Mouse (Mus musculus): ENCODE results near the gene Anapc1.
"Not testable (repeated sequence)": the region's sequence is repeated elsewhere in the genome, so short reads cannot be mapped to it uniquely, and the experiment has no call there.

Gene Anapc1

DNA sequence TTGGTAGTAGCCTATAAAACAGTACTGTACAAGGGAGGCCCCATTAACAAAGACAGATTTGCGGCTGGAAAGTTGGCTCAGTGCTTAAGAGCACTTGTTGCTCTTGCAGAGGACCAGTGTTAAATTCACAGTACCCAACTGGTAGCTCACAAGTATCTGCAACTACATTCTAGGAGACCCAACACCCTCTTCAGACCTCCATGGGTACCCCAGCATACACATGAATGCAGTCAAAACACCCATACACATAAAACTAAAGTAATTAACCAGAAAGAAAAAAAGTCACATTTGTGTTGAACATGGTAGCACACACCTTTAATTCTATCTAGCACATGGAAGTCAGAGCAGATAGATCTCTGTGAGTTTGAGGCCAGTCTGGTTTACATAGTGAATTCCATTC lies 9.9 kb upstream of the Anapc1 start:
- DNase-seq (ENCODE audit: low read depth), result no peak

DNA sequence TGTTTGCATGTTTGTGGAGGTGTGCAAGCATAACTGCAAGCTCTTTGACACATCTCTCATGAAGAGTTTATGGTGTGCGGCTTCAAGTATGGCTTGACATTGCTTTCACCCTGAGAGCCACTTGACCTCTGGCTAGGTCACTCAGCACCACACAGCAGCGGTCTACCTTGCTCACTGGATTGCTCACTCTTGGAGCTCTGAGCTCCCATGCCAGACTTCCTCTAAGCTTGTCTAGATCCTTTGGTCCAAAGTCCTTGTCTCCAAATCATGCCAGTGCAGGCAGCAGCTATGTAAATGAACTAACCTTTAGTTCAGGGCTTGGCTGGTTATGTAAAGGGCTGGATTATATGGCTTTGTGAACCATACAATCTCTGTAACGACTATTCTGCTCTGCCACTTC lies 9.2 kb upstream of the Anapc1 start:
- DNase-seq (ENCODE audit: low read depth), result no peak

GRCm38 (mm10) chr2:128694548-128694947 lies 7.4 kb upstream of the Anapc1 start:
- no peak for DNase-seq (ENCODE audit: low read depth)

DNA sequence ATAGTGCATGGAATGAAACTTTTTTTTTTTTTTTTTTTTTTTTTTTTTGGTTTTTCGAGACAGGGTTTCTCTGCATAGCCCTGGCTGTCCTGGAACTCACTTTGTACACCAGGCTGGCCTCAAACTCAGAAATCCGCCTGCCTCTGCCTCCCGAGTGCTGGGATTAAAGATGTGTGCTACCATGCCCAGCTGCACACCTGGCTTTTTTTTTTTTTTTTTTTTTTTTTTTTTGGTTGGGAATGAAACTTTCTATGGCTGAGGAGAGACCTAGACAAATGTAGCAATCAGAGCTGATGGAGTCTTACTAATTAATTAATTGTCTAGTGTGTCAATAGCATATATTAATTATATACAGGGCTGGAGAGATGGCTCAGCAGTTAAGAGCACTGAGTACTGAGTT lies 6.6 kb upstream of the Anapc1 start:
- not testable (repeated sequence) for DNase-seq (ENCODE audit: low read depth)

DNA sequence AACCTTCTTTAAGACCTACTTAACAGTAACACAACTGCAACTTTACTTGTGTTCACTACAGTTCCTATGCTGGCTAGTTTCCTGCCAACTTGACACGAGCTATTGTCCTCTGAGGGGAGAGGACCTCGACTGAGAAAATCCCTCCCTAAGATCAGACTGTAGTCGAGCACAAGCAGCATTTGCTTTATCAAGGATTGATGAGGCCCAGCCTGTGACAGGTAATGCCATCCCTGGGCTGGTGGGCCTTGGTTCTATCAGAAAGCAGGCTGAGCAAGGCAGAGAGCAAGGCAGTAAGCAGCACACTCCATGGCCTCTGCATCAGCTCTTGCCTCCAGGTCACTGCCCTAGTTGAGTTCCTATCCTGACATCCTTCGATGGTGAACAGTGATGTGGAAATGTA lies 6.0 kb upstream of the Anapc1 start:
- no peak for DNase-seq (ENCODE audit: low read depth)

GRCm38 (mm10) chr2:128692771-128693170 lies 5.6 kb upstream of the Anapc1 start:
- DNase-seq (ENCODE audit: low read depth), result no peak

DNA sequence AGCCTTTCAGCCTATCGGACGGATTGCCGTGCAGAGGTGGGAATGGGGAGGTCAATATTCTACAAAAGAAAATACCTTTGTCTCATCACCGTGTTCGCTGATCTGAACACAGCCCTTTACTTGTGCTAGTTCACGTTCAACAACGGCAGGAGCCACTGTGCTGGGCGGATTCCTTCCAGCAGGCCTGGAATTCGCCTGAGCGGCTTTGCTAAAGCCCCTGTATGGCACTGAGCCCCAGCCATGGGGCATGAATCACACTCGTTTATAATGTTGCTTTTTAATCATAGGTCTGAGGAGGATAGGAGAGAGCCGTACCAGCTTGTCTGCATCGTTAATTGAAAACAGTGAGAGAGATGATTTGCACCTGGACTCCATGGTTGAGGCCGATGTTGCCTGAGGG lies 5.1 kb upstream of the Anapc1 start:
- DNase-seq (ENCODE audit: low read depth), result no peak

DNA sequence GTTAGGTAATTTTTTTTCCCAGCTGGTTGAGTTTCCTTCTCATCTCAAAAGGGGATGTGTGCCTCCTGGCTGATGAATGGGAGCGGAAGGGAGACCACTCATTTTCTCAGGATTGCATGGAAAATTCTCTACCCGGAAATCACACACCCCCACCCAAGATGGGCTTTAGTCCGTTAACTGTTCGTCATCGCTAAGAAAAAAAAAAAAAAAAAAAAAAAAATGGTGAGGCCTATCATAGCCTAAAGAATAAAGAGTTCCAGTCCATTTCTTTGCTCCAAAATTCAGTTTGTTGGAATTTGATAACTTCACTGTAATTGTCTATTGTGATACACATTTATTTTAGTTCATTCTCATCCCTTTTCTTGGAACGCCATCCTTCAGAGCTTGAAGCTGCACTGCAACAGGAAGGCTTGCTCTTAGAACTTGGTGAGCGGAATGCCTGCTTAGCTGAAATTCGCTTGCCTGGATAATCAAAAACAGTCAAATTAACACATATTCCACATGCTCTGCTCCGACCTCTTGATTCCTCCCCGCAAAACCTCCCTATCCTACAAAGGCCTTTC lies 448 bp upstream of the Anapc1 start:
- DNase-seq (ENCODE audit: low read depth), result peak; percentile 21

GRCm38 (mm10) chr2:128680661-128681060 lies 6.5 kb downstream of the Anapc1 start:
- no peak for DNase-seq (ENCODE audit: low read depth)

GRCm38 (mm10) chr2:128620578-128620977 lies 66.6 kb downstream of the Anapc1 start:
- DNase-seq (ENCODE audit: low read depth), result no peak

GRCm38 (mm10) chr2:128615366-128615765 lies 71.8 kb downstream of the Anapc1 start:
- DNase-seq (ENCODE audit: low read depth), result no peak

DNA sequence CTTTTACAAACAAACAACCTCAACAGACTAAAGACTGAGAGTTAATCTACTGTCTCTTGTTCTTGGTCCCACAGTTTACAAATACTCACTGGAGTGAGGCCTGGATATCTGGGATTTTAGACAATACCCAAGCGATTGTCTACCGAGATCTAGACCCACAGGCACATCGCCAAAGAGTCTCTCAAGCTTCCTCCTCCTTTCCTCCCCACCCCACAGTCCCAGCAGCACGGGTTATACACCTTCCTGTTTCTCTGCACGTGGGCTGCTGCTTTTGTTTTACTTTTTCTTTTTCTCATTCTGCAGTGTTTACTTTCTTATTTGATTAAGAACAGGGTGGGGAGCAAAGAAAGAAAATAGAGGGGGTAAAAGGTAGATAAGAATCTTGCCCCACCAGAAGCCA lies 73.8 kb downstream of the Anapc1 start:
- DNase-seq (ENCODE audit: low read depth), result no peak

GRCm38 (mm10) chr2:128612275-128612674 lies 74.9 kb downstream of the Anapc1 start:
- no peak for DNase-seq (ENCODE audit: low read depth)

GRCm38 (mm10) chr2:128611178-128611577 lies 76.0 kb downstream of the Anapc1 start:
- no peak for DNase-seq (ENCODE audit: low read depth)

DNA sequence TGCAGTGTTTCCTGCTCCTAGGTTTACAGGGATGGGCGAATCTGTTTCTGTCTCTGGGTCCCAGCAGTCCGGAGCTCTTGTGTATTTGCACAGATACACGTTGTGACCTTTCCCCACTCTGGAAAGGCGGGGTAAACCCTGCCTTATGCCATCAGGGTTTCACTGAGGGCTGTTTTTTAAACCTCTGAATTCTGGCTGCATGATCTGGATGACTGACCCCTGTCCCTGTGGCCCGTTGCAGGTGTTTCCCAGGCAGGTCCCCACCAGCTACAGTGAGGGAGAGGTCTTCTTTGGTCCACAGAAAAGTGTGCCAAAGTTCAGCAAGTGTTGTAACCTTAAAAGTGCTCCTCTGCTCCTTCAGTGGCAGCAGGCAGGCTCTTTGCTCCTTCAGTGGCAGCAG lies 77.9 kb downstream of the Anapc1 start:
- DNase-seq (ENCODE audit: low read depth), result no peak

DNA sequence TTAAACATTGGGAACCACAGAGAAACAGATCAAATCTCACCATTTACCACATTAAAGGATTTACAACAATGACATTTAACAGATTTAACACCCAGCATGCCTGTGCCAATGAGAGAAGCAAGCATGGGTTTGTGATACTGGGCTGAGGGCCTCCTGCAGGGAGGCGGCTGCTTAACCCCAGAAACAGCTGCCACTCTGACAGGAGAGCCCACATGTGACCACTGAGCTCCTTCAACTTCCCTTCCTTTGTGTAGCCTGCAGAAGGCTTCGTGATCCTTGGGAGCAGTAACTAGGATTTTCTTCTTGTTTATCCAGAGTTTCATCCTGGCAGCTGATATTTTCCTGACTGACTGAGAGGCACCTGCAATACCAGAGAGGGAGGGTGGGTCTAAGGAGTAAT lies 85.7 kb downstream of the Anapc1 start:
- no peak for DNase-seq (ENCODE audit: low read depth)

DNA sequence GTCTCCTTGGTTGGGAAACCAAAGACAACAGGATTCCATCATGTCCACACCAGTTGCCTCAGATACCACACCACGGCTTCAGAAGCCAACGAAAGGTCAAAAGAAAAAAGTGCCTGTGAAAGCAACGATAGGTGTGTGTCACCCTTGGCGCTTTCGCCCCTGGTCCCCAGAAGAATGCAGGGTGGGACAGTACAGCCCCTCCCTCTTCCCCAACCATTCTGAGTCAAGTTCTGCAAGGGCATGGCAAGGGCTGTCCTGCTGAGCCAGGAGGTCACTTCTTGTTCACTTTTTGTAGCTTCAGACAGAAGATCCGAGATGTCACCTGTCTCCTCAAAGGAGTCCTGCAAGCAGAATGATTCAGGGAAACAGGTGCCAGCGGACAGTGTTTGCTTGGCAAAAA lies 94.9 kb downstream of the Anapc1 start:
- no peak for DNase-seq (ENCODE audit: low read depth)

- no peak for DNase-seq (ENCODE audit: low read depth)
Observed at GRCm38 (mm10) chr2:128590909-128591308, 96.3 kb downstream of the Anapc1 start, which contains the start of gene Spdye4c. Gene Spdye4c, plus strand, starts transcription at chr2:128591209.

DNA sequence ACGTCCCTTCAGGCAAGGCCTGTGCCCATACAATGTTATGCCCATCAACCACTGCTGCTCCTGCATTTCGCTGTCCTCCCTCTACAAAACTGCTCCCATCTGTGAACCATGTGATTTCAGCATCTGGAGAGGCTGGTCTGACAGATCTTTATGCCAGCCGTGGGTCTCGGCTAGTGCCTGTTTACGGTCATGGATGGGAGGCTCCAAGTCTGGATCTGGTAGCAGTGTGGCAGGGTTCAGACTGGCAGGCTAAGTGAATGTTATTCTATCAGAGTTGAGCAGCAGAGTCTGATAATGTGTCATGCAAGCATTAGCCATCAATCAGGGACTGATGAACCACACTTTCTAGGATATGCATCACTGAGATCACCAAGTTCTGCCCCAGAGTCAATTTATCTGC lies 104.3 kb downstream of the Anapc1 start:
- no peak for DNase-seq (ENCODE audit: low read depth)

GRCm38 (mm10) chr2:128572726-128573624 lies 114.2 kb downstream of the Anapc1 start:
- peak; percentile 85 for DNase-seq (ENCODE audit: low read depth)

GRCm38 (mm10) chr2:128571001-128571400 lies 116.2 kb downstream of the Anapc1 start:
- DNase-seq (ENCODE audit: low read depth), result no peak

DNA sequence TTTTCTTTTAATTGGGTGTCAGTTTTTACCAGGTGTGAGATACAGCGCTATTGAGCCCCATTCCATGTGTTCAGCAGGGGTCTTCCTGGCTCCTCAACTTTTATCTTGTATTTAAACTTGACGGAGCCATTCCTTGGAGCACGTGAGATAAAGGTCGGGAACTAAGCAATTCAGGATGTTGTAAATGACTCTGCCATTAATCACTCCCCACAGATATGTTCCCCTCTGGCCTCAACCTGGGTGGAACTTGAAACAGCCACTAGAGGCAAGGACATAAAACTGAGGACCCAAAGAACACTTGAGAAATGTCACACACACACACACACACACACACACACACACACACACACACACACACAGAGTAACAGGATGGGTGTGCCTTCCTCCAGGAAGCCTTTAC lies 118.7 kb downstream of the Anapc1 start:
- no peak for DNase-seq (ENCODE audit: low read depth)

DNA sequence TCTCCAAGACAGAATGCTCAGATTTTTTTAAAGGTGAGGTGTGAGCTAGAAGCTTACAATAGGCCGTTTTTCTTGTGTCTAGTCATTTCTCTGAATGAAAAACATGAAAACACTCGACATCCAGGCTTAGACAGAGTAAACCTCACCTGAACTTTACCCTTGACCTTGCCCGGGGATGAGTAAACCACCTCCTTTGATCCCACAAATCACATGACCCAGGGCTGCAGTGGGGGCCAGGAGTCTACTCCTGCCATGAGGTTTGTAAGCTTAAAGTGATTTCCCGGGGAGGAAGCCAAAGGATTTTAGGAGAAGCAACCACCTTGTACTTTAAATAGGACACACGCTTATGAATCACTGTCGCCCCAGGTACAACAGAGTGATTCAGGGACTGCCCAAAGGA lies 119.2 kb downstream of the Anapc1 start:
- DNase-seq (ENCODE audit: low read depth), result no peak
